Mouse (Mus musculus) liver, postnatal 0 days (tissue): ENCODE data around the gene Grik1. TPM values are rescaled to one million over a fixed set of nuclear protein-coding genes. Genes with fewer than 3 reads are reported as not detected.
A peak's percentile ranks its signal among the peaks of the same experiment; 100 is the strongest.

Experiments
- ATAC-seq: fragments of 200-750 bp; cut with Nextera tagmentation; 2 replicates; pipeline ENCODE4 v1.8.0; 2017; ENCODE audit warnings: mild to moderate bottlenecking, moderate library complexity
- DNase-seq: peaks from one replicate; pipeline ENCODE4 v3.0.0-alpha.2; 2016
- H3K27ac ChIP-seq: fragments of 300-500 bp; sonication (generic); 2 replicates; pipeline ENCODE4 v1.5.1; 2014; ENCODE audit warnings: antibody characterized with exemption, moderate library complexity, mild to moderate bottlenecking, low read depth
- H3K27me3 ChIP-seq: fragments of 300-500 bp; sonication (generic); 2 replicates; pipeline ENCODE4 v1.6.1; 2014; ENCODE audit warnings: low read length, control low read depth, mixed read lengths; ENCODE audit not compliant: insufficient read depth
- H3K36me3 ChIP-seq: fragments of 300-500 bp; sonication (generic); replicated peaks from 2 replicates; pipeline ENCODE4 v1.6.1; 2014; ENCODE audit warnings: mild to moderate bottlenecking, control low read depth, low read length, moderate library complexity, mixed read lengths; ENCODE audit not compliant: insufficient read depth
- H3K4me1 ChIP-seq: fragments of 300-500 bp; sonication (generic); 2 replicates; pipeline ENCODE4 v1.6.1; 2014; ENCODE audit warnings: antibody characterized with exemption, mild to moderate bottlenecking, control low read depth; ENCODE audit not compliant: insufficient read depth
- H3K4me2 ChIP-seq: fragments of 300-500 bp; sonication (generic); 2 replicates; pipeline ENCODE4 v1.6.1; 2014; ENCODE audit warnings: low read depth, mild to moderate bottlenecking, low read length, moderate library complexity, mixed read lengths
- H3K4me3 ChIP-seq: fragments of 300-500 bp; sonication (generic); 2 replicates; pipeline ENCODE4 v1.5.1; 2014; ENCODE audit warnings: low read depth, low read length
- H3K9ac ChIP-seq: fragments of 300-500 bp; sonication (generic); replicated peaks from 2 replicates; pipeline ENCODE4 v1.6.1; 2014; ENCODE audit warnings: mild to moderate bottlenecking, moderate library complexity
- H3K9me3 ChIP-seq: fragments of 300-500 bp; sonication (generic); 2 replicates; pipeline ENCODE4 v1.6.1; 2016; ENCODE audit warnings: mild to moderate bottlenecking, control low read depth, low read length, mixed read lengths
- CTCF ChIP-seq: sonication (generic); IDR thresholded peaks from 2 replicates; pipeline ENCODE4 v1.5.1; 2016; ENCODE audit warnings: antibody characterized with exemption, low read depth
- EP300 ChIP-seq: IDR thresholded peaks from 2 replicates; pipeline ENCODE4 v1.6.1; 2016; ENCODE audit warnings: antibody characterized with exemption, low read depth, mild to moderate bottlenecking
- WGBS: fragments of 180-500 bp; shearing (Covaris S2); extraction: QIAGEN DNeasy Blood & Tissue Kit; methylation state at CpG from one replicate; pipeline ENCODE4 v1.1.7; 2014; ENCODE audit not compliant: insufficient replicate concordance; 5-methylcytosine and 5-hydroxymethylcytosine counted together
- polyA plus RNA-seq: library from polyadenylated mRNA; unstranded; fragments of >200 nt; fragmentation: Nextera tagmentation; extraction: Ambion mirVana; gene quantifications from 2 replicates; pipeline ENCODE4 v1.2.1, GENCODE M21; 2015

The Grik1 gene
- polyA plus RNA-seq, 1 experiment from 2014 or later, result not detected

GRCm38 (mm10) chr16:88212531-88212930 is 77.5 kb downstream of the Grik1 start:
- no peaks in the 10 kb centered on the region for H3K4me1 ChIP-seq
- no peaks in the 10 kb centered on the region for H3K9me3 ChIP-seq
- no peaks in the 10 kb centered on the region for H3K27me3 ChIP-seq
- H3K4me2 ChIP-seq, result no peak overlapping the region
- no peak overlapping the region for H3K9ac ChIP-seq
- ATAC-seq (no peak), DNase-seq (no peak)
- no peaks in the 10 kb centered on the region for H3K36me3 ChIP-seq
- TF ChIP-seq EP300 (no peak), CTCF (no peak)
- no peak overlapping the region for H3K27ac ChIP-seq
- H3K4me3 ChIP-seq, result no peak overlapping the region
- WGBS, result 38% methylated on average over 5 of the region's 5 CpGs

GRCm38 (mm10) chr16:88211852-88212251 is 78.2 kb downstream of the Grik1 start:
- no peak overlapping the region for H3K27ac ChIP-seq
- 52% methylated on average over 8 of the region's 8 CpGs for WGBS
- H3K4me3 ChIP-seq, result no peak overlapping the region
- H3K9me3 ChIP-seq, result no peaks in the 10 kb centered on the region
- TF ChIP-seq EP300 (no peak), CTCF (no peak)
- no peaks in the 10 kb centered on the region for H3K27me3 ChIP-seq
- no peak overlapping the region for H3K9ac ChIP-seq
- DNase-seq (no peak), ATAC-seq (no peak)
- no peaks in the 10 kb centered on the region for H3K4me1 ChIP-seq
- no peaks in the 10 kb centered on the region for H3K36me3 ChIP-seq
- H3K4me2 ChIP-seq, result no peak overlapping the region

GRCm38 (mm10) chr16:88204400-88204799 is 85.7 kb downstream of the Grik1 start:
- Histone ChIP-seq H3K4me3 (no peak overlapping the region), H3K27ac (no peak overlapping the region), H3K27me3 (no peaks in the 10 kb centered on the region), H3K9me3 (no peaks in the 10 kb centered on the region; the same call in 1 of the 2 replicates), H3K36me3 (no peaks in the 10 kb centered on the region), H3K4me1 (no peaks in the 10 kb centered on the region), H3K4me2 (no peak overlapping the region), H3K9ac (no peak overlapping the region)
- DNase-seq, result peak; percentile 44
- TF ChIP-seq EP300, result no peak
- peak; percentile 79 for TF ChIP-seq CTCF
- WGBS, result 3% methylated on average over 5 of the region's 5 CpGs
- no peak for ATAC-seq

GRCm38 (mm10) chr16:88203985-88204384 is 86.1 kb downstream of the Grik1 start:
- Histone ChIP-seq H3K9me3 (no peaks in the 10 kb centered on the region; the same call in 1 of the 2 replicates), H3K9ac (no peak overlapping the region), H3K4me2 (no peak overlapping the region), H3K4me3 (no peak overlapping the region), H3K27ac (no peak overlapping the region), H3K36me3 (no peaks in the 10 kb centered on the region), H3K4me1 (no peaks in the 10 kb centered on the region), H3K27me3 (no peaks in the 10 kb centered on the region)
- no peak for TF ChIP-seq CTCF
- TF ChIP-seq EP300, result no peak
- DNase-seq (no peak), ATAC-seq (no peak)
- 81% methylated on average over 6 of the region's 6 CpGs for WGBS

- Histone ChIP-seq H3K4me1 (no peaks in the 10 kb centered on the region), H3K27ac (no peak overlapping the region), H3K9me3 (no peaks in the 10 kb centered on the region; the same call in 1 of the 2 replicates), H3K36me3 (no peaks in the 10 kb centered on the region), H3K4me2 (no peak overlapping the region), H3K27me3 (no peaks in the 10 kb centered on the region), H3K9ac (no peak overlapping the region), H3K4me3 (no peak overlapping the region)
- ATAC-seq (no peak), DNase-seq (no peak)
- WGBS, result 69% methylated on average over 6 of the region's 6 CpGs
- TF ChIP-seq CTCF, result no peak
- no peak for TF ChIP-seq EP300
These were observed 102.5 kb downstream of the Grik1 start for GRCm38 (mm10) chr16:88187433-88188037.

GRCm38 (mm10) chr16:88178813-88179212 is 111.3 kb downstream of the Grik1 start:
- H3K4me2 ChIP-seq, result no peak overlapping the region
- no peaks in the 10 kb centered on the region for H3K27me3 ChIP-seq
- H3K27ac ChIP-seq, result no peak overlapping the region
- DNase-seq (no peak), ATAC-seq (no peak)
- WGBS, result 71% methylated on average over 6 of the region's 6 CpGs
- H3K4me1 ChIP-seq, result no peaks in the 10 kb centered on the region
- H3K9ac ChIP-seq, result no peak overlapping the region
- H3K36me3 ChIP-seq, result no peaks in the 10 kb centered on the region
- no peaks in the 10 kb centered on the region for H3K9me3 ChIP-seq
- TF ChIP-seq CTCF, result no peak
- no peak for TF ChIP-seq EP300
- H3K4me3 ChIP-seq, result no peak overlapping the region

GRCm38 (mm10) chr16:88177364-88177763 is 112.7 kb downstream of the Grik1 start:
- Histone ChIP-seq H3K27ac (no peak overlapping the region), H3K9me3 (no peaks in the 10 kb centered on the region), H3K4me2 (no peak overlapping the region), H3K36me3 (no peaks in the 10 kb centered on the region), H3K27me3 (no peaks in the 10 kb centered on the region), H3K4me1 (no peaks in the 10 kb centered on the region), H3K4me3 (no peak overlapping the region), H3K9ac (no peak overlapping the region)
- no peak for DNase-seq
- 69% methylated on average over 3 of the region's 3 CpGs for WGBS
- no peak for ATAC-seq
- TF ChIP-seq CTCF (no peak), EP300 (no peak)
